Mouse (Mus musculus) spleen, postnatal 36 days (tissue): ENCODE measurements around the gene Rbms3.
A peak's percentile ranks its signal among the peaks of the same experiment; 100 is the strongest.

ENCODE experiments used
- DNase-seq, 2 experiments: peaks; one replicate each; pipeline ENCODE4 v3.0.0; 2022; ENCODE audit warnings: low spot score in 2 of 2, mixed read lengths in 1 of 2

Gene Rbms3

GRCm38 (mm10) chr9:117252411-117252861 lies 377.3 kb downstream of the Rbms3 start:
- no peak for DNase-seq

GRCm38 (mm10) chr9:117251521-117252368 lies 378.0 kb downstream of the Rbms3 start:
- DNase-seq, result no peak

GRCm38 (mm10) chr9:117250831-117251165 lies 378.9 kb downstream of the Rbms3 start:
- no peak for DNase-seq

- DNase-seq, result no peak
These were observed 379.5 kb downstream of the Rbms3 start for GRCm38 (mm10) chr9:117250036-117250830.

GRCm38 (mm10) chr9:117247311-117247980 lies 382.3 kb downstream of the Rbms3 start:
- no peak for DNase-seq

- DNase-seq, result no peak
These were observed 383.5 kb downstream of the Rbms3 start for GRCm38 (mm10) chr9:117246173-117246572.

- no peak for DNase-seq
These were observed 386.3 kb downstream of the Rbms3 start for GRCm38 (mm10) chr9:117243365-117243764.

GRCm38 (mm10) chr9:117234726-117235075 lies 395.0 kb downstream of the Rbms3 start:
- no peak for DNase-seq

- DNase-seq, result no peak
These were observed 395.5 kb downstream of the Rbms3 start for GRCm38 (mm10) chr9:117234065-117234725.

GRCm38 (mm10) chr9:117222741-117223140 lies 407.0 kb downstream of the Rbms3 start:
- no peak for DNase-seq

- no peak for DNase-seq
These were observed 408.2 kb downstream of the Rbms3 start for GRCm38 (mm10) chr9:117221481-117221880.

- DNase-seq, result no peak
These were observed 413.5 kb downstream of the Rbms3 start for GRCm38 (mm10) chr9:117216026-117216755.

- DNase-seq, result no peak
These were observed 417.7 kb downstream of the Rbms3 start for GRCm38 (mm10) chr9:117212023-117212422.

GRCm38 (mm10) chr9:117210344-117210743 lies 419.4 kb downstream of the Rbms3 start:
- DNase-seq, result no peak

- no peak for DNase-seq
These were observed 424.3 kb downstream of the Rbms3 start for GRCm38 (mm10) chr9:117205395-117205794.

- no peak for DNase-seq
These were observed 429.6 kb downstream of the Rbms3 start for GRCm38 (mm10) chr9:117200067-117200658.

- no peak for DNase-seq
These were observed 432.2 kb downstream of the Rbms3 start for GRCm38 (mm10) chr9:117197531-117197930.

- DNase-seq, result peak in 1 of 2 experiments; percentile 6
These were observed 436.9 kb downstream of the Rbms3 start for GRCm38 (mm10) chr9:117192565-117193540.

- DNase-seq, result no peak
These were observed 437.6 kb downstream of the Rbms3 start for GRCm38 (mm10) chr9:117192093-117192492.
